Mouse (Mus musculus) liver, embryonic 13.5 days (tissue): ENCODE results near the gene Vti1a. TPM values are rescaled to one million over a fixed set of nuclear protein-coding genes. Genes with fewer than 3 reads are reported as not detected.

ENCODE experiments used
- ATAC-seq: fragments of 200-750 bp; cut with Nextera tagmentation; 2 replicates; pipeline ENCODE4 v1.8.0; 2017; ENCODE audit warnings: low read depth, mild to moderate bottlenecking, moderate number of reproducible peaks, moderate library complexity
- DNase-seq: peaks from one replicate; pipeline ENCODE4 v3.0.0; 2022
- H3K27ac ChIP-seq: fragments of 300-500 bp; sonication (generic); 2 replicates; pipeline ENCODE4 v1.5.1; 2015; ENCODE audit warnings: moderate library complexity, mild to moderate bottlenecking, inconsistent platforms
- H3K27me3 ChIP-seq: fragments of 300-500 bp; sonication (generic); 2 replicates; pipeline ENCODE4 v1.6.1; 2015; ENCODE audit warnings: mild to moderate bottlenecking, inconsistent platforms
- H3K36me3 ChIP-seq: fragments of 300-500 bp; sonication (generic); 2 replicates; pipeline ENCODE4 v1.6.1; 2015; ENCODE audit warnings: mild to moderate bottlenecking, inconsistent platforms
- H3K4me1 ChIP-seq: fragments of 300-500 bp; sonication (generic); replicated peaks from 2 replicates; pipeline ENCODE4 v1.6.1; 2015; ENCODE audit warnings: inconsistent platforms
- H3K4me2 ChIP-seq: fragments of 300-500 bp; sonication (generic); 2 replicates; pipeline ENCODE4 v1.6.1; 2015; ENCODE audit warnings: inconsistent platforms, mild to moderate bottlenecking, moderate library complexity
- H3K4me3 ChIP-seq: fragments of 300-500 bp; sonication (generic); replicated peaks from 2 replicates; pipeline ENCODE4 v1.5.1; 2015; ENCODE audit warnings: mild to moderate bottlenecking, inconsistent platforms
- H3K9ac ChIP-seq: fragments of 300-500 bp; sonication (generic); 2 replicates; pipeline ENCODE4 v1.6.1; 2015; ENCODE audit warnings: mild to moderate bottlenecking, inconsistent platforms
- H3K9me3 ChIP-seq: fragments of 300-500 bp; sonication (generic); replicated peaks from 2 replicates; pipeline ENCODE4 v1.6.1; 2016; ENCODE audit warnings: inconsistent platforms
- WGBS: fragments of 180-500 bp; shearing (Covaris S2); methylation state at CpG from one replicate; pipeline ENCODE4 v1.1.7; 2015; ENCODE audit not compliant: insufficient replicate concordance; 5-methylcytosine and 5-hydroxymethylcytosine counted together
- polyA plus RNA-seq: library from polyadenylated mRNA; unstranded; fragments of >200 nt; fragmentation: Nextera tagmentation; extraction: Ambion mirVana; gene quantifications from 2 replicates; pipeline ENCODE4 v1.2.1, GENCODE M21; 2015

The Vti1a gene
- polyA plus RNA-seq, 1 experiment from 2014 or later, result 16.7 TPM

GRCm38 (mm10) chr19:55545529-55545928 lies 229.4 kb downstream of the Vti1a start:
- Histone ChIP-seq H3K27me3 (no peaks in the 10 kb centered on the region), H3K9me3 (no peaks in the 10 kb centered on the region), H3K9ac (no peak overlapping the region), H3K36me3 (no peaks in the 10 kb centered on the region), H3K27ac (no peak overlapping the region), H3K4me1 (peaks cover 35% of the 10 kb centered on the region), H3K4me2 (no peak overlapping the region), H3K4me3 (no peak overlapping the region)
- ATAC-seq (peak; percentile 77), DNase-seq (peak; percentile 63)
- 21% methylated on average over 9 of the region's 9 CpGs for WGBS

- DNase-seq (no peak), ATAC-seq (no peak)
- Histone ChIP-seq H3K27me3 (no peaks in the 10 kb centered on the region), H3K9me3 (no peaks in the 10 kb centered on the region), H3K4me2 (no peak overlapping the region), H3K36me3 (no peaks in the 10 kb centered on the region), H3K27ac (no peak overlapping the region), H3K9ac (no peak overlapping the region), H3K4me1 (peaks cover 40% of the 10 kb centered on the region), H3K4me3 (no peak overlapping the region)
- 79% methylated on average over 13 of the region's 13 CpGs for WGBS
Observed at GRCm38 (mm10) chr19:55546009-55546528, 230.0 kb downstream of the Vti1a start.

DNA sequence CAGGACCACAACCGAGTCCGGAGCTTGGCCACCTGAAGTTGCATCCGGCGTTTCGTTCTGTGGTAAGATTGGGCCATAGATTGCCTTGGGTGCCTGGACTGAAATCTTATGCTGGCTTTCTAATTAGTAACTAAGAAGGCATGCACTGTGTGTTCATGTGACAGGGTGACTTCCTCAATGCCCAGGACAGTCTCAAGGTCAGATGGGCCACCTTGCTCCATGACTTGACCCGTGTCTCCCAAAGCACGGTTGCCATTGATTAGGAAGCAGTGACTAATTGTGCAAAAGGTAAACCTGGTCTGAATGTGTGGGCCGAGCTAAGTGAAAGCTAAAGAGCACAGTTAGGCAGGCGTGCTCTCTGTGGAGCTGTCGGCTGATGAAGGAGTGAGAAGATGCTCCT lies 232.1 kb downstream of the Vti1a start:
- Histone ChIP-seq H3K4me1 (peaks cover 61% of the 10 kb centered on the region), H3K4me2 (no peak overlapping the region), H3K36me3 (no peaks in the 10 kb centered on the region), H3K9me3 (no peaks in the 10 kb centered on the region), H3K9ac (no peak overlapping the region), H3K27me3 (no peaks in the 10 kb centered on the region), H3K27ac (no peak overlapping the region), H3K4me3 (no peak overlapping the region)
- 83% methylated on average over 10 of the region's 10 CpGs for WGBS
- DNase-seq (no peak), ATAC-seq (no peak)

- Histone ChIP-seq H3K4me3 (no peak overlapping the region), H3K27me3 (no peaks in the 10 kb centered on the region), H3K4me2 (no peak overlapping the region), H3K4me1 (peaks cover 65% of the 10 kb centered on the region), H3K9ac (no peak overlapping the region), H3K27ac (no peak overlapping the region; the same call in 1 of the 2 replicates), H3K36me3 (no peaks in the 10 kb centered on the region), H3K9me3 (no peaks in the 10 kb centered on the region)
- ATAC-seq, result no peak
- WGBS, result 64% methylated on average over 10 of the region's 10 CpGs
- no peak for DNase-seq
Observed at GRCm38 (mm10) chr19:55548656-55549055, 232.6 kb downstream of the Vti1a start.

DNA sequence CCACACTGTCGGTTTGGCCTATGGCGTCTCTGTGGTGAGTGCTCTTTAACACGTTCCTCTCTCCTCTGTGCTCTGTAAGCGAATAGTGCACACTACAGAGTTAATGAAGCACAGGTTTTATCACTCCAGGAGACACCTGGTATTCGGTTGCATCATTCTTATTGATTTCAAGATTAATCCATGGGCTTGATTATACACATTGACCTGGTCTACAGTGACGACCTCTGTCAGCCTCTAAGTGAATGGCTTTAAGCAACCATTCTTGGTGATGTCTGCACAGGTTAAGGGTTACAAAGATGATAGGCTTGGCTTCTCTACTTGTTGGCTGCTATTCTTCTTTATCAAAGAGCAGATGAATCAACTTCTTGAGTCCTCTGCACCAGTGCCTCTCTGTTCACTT lies 234.1 kb downstream of the Vti1a start:
- 75% methylated on average over 6 of the region's 6 CpGs for WGBS

GRCm38 (mm10) chr19:55552339-55552738 lies 236.2 kb downstream of the Vti1a start:
- peaks cover 78% of the 10 kb centered on the region for H3K4me1 ChIP-seq
- H3K27me3 ChIP-seq, result no peaks in the 10 kb centered on the region
- no peaks in the 10 kb centered on the region for H3K36me3 ChIP-seq
- H3K27ac ChIP-seq, result peak overlapping the region; percentile 77
- ATAC-seq, result no peak
- H3K9me3 ChIP-seq, result no peaks in the 10 kb centered on the region
- WGBS, result 68% methylated on average over 7 of the region's 7 CpGs
- H3K4me2 ChIP-seq, result no peak overlapping the region
- H3K9ac ChIP-seq, result no peak overlapping the region
- no peak overlapping the region for H3K4me3 ChIP-seq
- no peak for DNase-seq

More for the DNA sequence above, 234.1 kb downstream of the Vti1a start:
- Histone ChIP-seq H3K4me1 (peaks cover 69% of the 10 kb centered on the region), H3K4me2 (no peak overlapping the region), H3K36me3 (no peaks in the 10 kb centered on the region), H3K27ac (no peak overlapping the region), H3K9me3 (no peaks in the 10 kb centered on the region), H3K9ac (no peak overlapping the region), H3K27me3 (no peaks in the 10 kb centered on the region), H3K4me3 (no peak overlapping the region)
- DNase-seq, result no peak
- no peak for ATAC-seq

GRCm38 (mm10) chr19:55552861-55553260 lies 236.8 kb downstream of the Vti1a start:
- H3K27me3 ChIP-seq, result no peaks in the 10 kb centered on the region
- no peak for ATAC-seq
- H3K4me1 ChIP-seq, result peaks cover 73% of the 10 kb centered on the region
- H3K9me3 ChIP-seq, result no peaks in the 10 kb centered on the region
- no peak for DNase-seq
- no peak overlapping the region for H3K4me3 ChIP-seq
- H3K9ac ChIP-seq, result no peak overlapping the region
- H3K27ac ChIP-seq, result peak overlapping the region; percentile 77
- H3K36me3 ChIP-seq, result no peaks in the 10 kb centered on the region
- 51% methylated on average over 7 of the region's 7 CpGs for WGBS
- H3K4me2 ChIP-seq, result peak overlapping the region; percentile 23; the same call in 1 of the 2 replicates

- Histone ChIP-seq H3K4me2 (no peak overlapping the region; the same call in 1 of the 2 replicates), H3K9me3 (no peaks in the 10 kb centered on the region), H3K4me1 (peaks cover 62% of the 10 kb centered on the region), H3K9ac (no peak overlapping the region), H3K27ac (no peak overlapping the region), H3K36me3 (no peaks in the 10 kb centered on the region), H3K27me3 (no peaks in the 10 kb centered on the region), H3K4me3 (no peak overlapping the region)
- DNase-seq (no peak), ATAC-seq (peak; percentile 57)
- WGBS, result 22% methylated on average over 5 of the region's 5 CpGs
Observed at GRCm38 (mm10) chr19:55554295-55554694, 238.2 kb downstream of the Vti1a start.

GRCm38 (mm10) chr19:55554703-55555102 lies 238.6 kb downstream of the Vti1a start:
- Histone ChIP-seq H3K4me2 (no peak overlapping the region; the same call in 1 of the 2 replicates), H3K4me3 (no peak overlapping the region), H3K36me3 (no peaks in the 10 kb centered on the region), H3K9ac (no peak overlapping the region), H3K27me3 (no peaks in the 10 kb centered on the region), H3K9me3 (no peaks in the 10 kb centered on the region), H3K27ac (no peak overlapping the region), H3K4me1 (peaks cover 62% of the 10 kb centered on the region)
- ATAC-seq, result peak; percentile 59
- no peak for DNase-seq
- 61% methylated on average over 9 of the region's 9 CpGs for WGBS

DNA sequence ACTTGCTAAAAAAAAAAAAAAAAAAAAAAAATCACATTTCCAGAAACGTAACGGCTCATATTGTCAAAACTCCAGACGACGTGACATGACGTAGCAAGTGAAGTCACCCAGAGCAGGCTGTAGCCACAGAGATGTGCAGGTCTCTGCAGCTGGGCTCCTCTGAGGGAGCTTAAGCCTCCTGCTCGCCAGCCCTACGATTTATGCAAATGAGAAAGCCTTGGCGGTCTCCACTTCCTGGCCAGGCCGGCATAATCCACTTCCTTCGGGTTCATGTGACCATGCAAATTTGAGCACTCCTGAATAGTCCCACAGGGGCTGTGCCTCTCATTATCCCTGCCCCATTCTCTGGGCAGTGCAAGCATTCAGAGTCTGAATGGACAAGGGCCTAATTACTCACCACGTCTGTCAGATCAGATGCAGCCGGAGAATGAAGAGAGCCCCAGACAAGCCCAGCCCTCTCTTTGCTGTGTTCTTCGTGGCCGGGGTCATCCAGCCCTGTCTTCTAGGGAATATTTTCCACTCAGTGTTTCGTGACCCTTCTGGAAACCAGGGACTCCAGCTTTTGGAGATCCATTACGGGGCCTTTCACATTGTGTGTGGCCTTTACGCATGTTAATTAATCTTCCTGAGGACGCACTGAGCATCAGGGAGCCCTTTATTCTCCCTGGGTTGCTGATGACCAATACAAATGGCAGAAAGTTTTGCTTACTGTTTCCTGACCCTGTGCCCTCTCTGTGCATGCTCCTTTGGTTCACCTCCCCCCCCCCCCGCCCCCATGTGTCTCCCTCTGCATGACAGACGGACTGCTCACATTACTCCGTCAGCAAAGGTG lies 240.3 kb downstream of the Vti1a start:
- no peak for DNase-seq
- Histone ChIP-seq H3K4me3 (no peak overlapping the region), H3K9ac (no peak overlapping the region), H3K27me3 (no peaks in the 10 kb centered on the region), H3K36me3 (no peaks in the 10 kb centered on the region), H3K27ac (no peak overlapping the region), H3K4me1 (peaks cover 57% of the 10 kb centered on the region), H3K9me3 (no peaks in the 10 kb centered on the region), H3K4me2 (peak overlapping the region; percentile 33)
- 44% methylated on average over 21 of the region's 21 CpGs for WGBS
- peak; percentile 51 for ATAC-seq

DNA sequence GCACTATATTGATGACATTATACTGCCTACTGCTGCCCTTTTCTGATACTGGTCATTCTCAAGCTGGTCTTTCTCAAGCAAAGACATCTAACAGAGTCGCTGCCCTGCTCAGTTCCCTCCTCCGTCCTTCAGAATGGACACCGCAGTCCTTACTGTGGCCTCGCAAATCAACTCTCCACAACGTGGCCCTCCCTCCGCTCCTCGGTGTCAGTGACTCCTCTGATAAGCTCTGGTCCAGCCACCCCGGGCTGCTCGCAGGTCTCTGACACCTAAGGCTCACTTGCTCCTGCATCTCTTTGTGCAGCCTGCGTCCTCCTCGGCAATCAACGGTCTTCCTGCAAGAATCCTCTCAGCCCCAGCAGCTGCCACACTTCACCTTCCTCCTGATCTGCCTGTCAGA lies 243.2 kb downstream of the Vti1a start:
- H3K36me3 ChIP-seq, result no peaks in the 10 kb centered on the region

More for the DNA sequence above, 243.2 kb downstream of the Vti1a start:
- Histone ChIP-seq H3K4me3 (no peak overlapping the region), H3K27me3 (no peaks in the 10 kb centered on the region), H3K27ac (no peak overlapping the region), H3K4me2 (no peak overlapping the region), H3K9ac (no peak overlapping the region), H3K9me3 (no peaks in the 10 kb centered on the region), H3K4me1 (peaks cover 48% of the 10 kb centered on the region)
- no peak for ATAC-seq
- DNase-seq, result no peak
- WGBS, result 76% methylated on average over 12 of the region's 12 CpGs
